Comparison of ENCODE assay signal across 21 mouse cellular contexts in the genomic region with DNA sequence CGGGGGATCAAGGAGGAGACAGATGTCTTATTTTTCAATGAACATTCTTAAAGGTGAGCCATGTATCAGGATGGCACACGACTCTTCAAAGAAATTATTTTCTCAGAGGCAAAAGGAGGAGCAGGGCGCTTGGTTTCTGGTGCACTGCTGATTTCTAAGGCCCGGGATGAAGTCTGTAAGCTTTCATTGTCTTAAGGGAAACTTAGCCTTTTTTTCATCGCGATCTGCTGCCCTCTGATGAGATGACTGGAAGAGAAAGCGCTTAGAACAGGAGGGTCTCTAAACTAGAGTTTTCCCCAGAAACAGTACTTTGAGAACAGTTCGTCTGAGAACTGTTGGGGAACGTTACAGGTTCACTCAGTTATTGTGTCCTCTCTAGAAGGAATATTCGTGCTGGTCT. TPM values are rescaled to one million over a fixed set of nuclear protein-coding genes. Genes with fewer than 3 reads are reported as not detected.
DNase-seq lines count a peak whose midpoint lies in the region; ATAC-seq and TF ChIP-seq lines count a peak whose summit lies in the region.
"Had no signal": no experiment of that assay in that cellular context is flagged by ENCODE, and none has a peak within 500 bp of the region (broad histone marks: within the 10 kb centered on the region; RNA-seq: fewer than 3 reads in every experiment).

No protein-coding gene starts in this region.

- DNase-seq in hindbrain, embryonic 10.5 days (ENCODE audit: low spot score), result no peak
- DNase-seq in midbrain, embryonic 10.5 days (ENCODE audit: low spot score), result no peak
- DNase-seq in midbrain, postnatal 0 days (ENCODE audit: low spot score), result no peak
- DNase-seq in left cerebral cortex, postnatal 36 days (ENCODE audit: low spot score in 2 of 2), result no peak
- DNase-seq in liver, result no peak
- DNase-seq: cerebellum, postnatal 10 days; gastrocnemius, postnatal 36 days; liver, embryonic 13.5 days; spleen, adult 18-20 months; thymus, adult 2 months had no signal

- TF ChIP-seq CTCF in midbrain, postnatal 0 days (IDR thresholded peaks at IDR 0.05), result no peak

- no peaks in the 10 kb centered on the region for H3K9me3 ChIP-seq in hindbrain, embryonic 13.5 days
- no peaks in the 10 kb centered on the region for H3K9me3 ChIP-seq in hindbrain, embryonic 10.5 days
- H3K9me3 ChIP-seq in midbrain, embryonic 10.5 days (replicated peaks), result no peaks in the 10 kb centered on the region
- no peaks in the 10 kb centered on the region for H3K9me3 ChIP-seq in midbrain, postnatal 0 days (ENCODE audit: low read length)
- no peaks in the 10 kb centered on the region for H3K9me3 ChIP-seq in midbrain, embryonic 12.5 days
- H3K9me3 ChIP-seq in stomach, embryonic 15.5 days, result no peaks in the 10 kb centered on the region
- H3K9me3 ChIP-seq: G1E; heart, embryonic 12.5 days; liver, embryonic 13.5 days had no signal

- WGBS in hindbrain, embryonic 13.5 days, result 2% methylated on average over 10 of the region's 10 CpGs
- WGBS in hindbrain, embryonic 10.5 days, result 2% methylated on average over 10 of the region's 10 CpGs
- WGBS in midbrain, embryonic 10.5 days, result 1% methylated on average over 10 of the region's 10 CpGs
- WGBS in midbrain, postnatal 0 days, result 2% methylated on average over 10 of the region's 10 CpGs
- 2% methylated on average over 10 of the region's 10 CpGs for WGBS in midbrain, embryonic 12.5 days
- 13% methylated on average over 10 of the region's 10 CpGs for WGBS in stomach, embryonic 15.5 days

- H3K27ac ChIP-seq in hindbrain, embryonic 13.5 days, result no peak overlapping the region
- H3K27ac ChIP-seq in hindbrain, embryonic 10.5 days, result no peak overlapping the region
- H3K27ac ChIP-seq in midbrain, embryonic 10.5 days (replicated peaks), result peak overlapping the region; percentile 61; the same call in 1 of the 2 replicates
- H3K27ac ChIP-seq in midbrain, postnatal 0 days (ENCODE audit: low read depth, low read length), result no peak overlapping the region
- no peak overlapping the region for H3K27ac ChIP-seq in midbrain, embryonic 12.5 days (replicated peaks)
- H3K27ac ChIP-seq in stomach, embryonic 15.5 days, result no peak overlapping the region
- H3K27ac ChIP-seq: liver, embryonic 13.5 days had no signal

- no peaks in the 10 kb centered on the region for H3K36me3 ChIP-seq in hindbrain, embryonic 13.5 days
- H3K36me3 ChIP-seq in hindbrain, embryonic 10.5 days, result no peaks in the 10 kb centered on the region
- H3K36me3 ChIP-seq in midbrain, embryonic 10.5 days, result no peaks in the 10 kb centered on the region
- no peaks in the 10 kb centered on the region for H3K36me3 ChIP-seq in midbrain, postnatal 0 days (ENCODE audit: insufficient read depth, low read length)
- no peaks in the 10 kb centered on the region for H3K36me3 ChIP-seq in midbrain, embryonic 12.5 days
- no peaks in the 10 kb centered on the region for H3K36me3 ChIP-seq in stomach, embryonic 15.5 days
- H3K36me3 ChIP-seq: G1E; heart, embryonic 12.5 days; liver, embryonic 13.5 days had no signal

- H3K27me3 ChIP-seq in hindbrain, embryonic 13.5 days, result peaks cover 99% of the 10 kb centered on the region
- H3K27me3 ChIP-seq in hindbrain, embryonic 10.5 days (ENCODE audit: insufficient read depth, poor library complexity, severe bottlenecking), result peaks cover 100% of the 10 kb centered on the region
- H3K27me3 ChIP-seq in midbrain, embryonic 10.5 days (ENCODE audit: low read depth, poor library complexity, severe bottlenecking), result peaks cover 100% of the 10 kb centered on the region
- H3K27me3 ChIP-seq in midbrain, postnatal 0 days (ENCODE audit: insufficient read depth, low read length), result peaks cover 82% of the 10 kb centered on the region
- peaks cover 85% of the 10 kb centered on the region for H3K27me3 ChIP-seq in midbrain, embryonic 12.5 days
- H3K27me3 ChIP-seq in stomach, embryonic 15.5 days (replicated peaks), result peaks cover 74% of the 10 kb centered on the region

- no peak for ATAC-seq in hindbrain, embryonic 13.5 days (ENCODE audit: low FRiP score)
- no peak for ATAC-seq in midbrain, postnatal 0 days (ENCODE audit: low FRiP score)
- no peak for ATAC-seq in midbrain, embryonic 12.5 days (ENCODE audit: low FRiP score, low read depth)
- no peak for ATAC-seq in stomach, embryonic 15.5 days (ENCODE audit: insufficient read depth, low FRiP score, low read depth)

- no peak overlapping the region; the same call in 1 of the 2 replicates for H3K4me3 ChIP-seq in hindbrain, embryonic 13.5 days
- no peak overlapping the region for H3K4me3 ChIP-seq in hindbrain, embryonic 10.5 days
- peak overlapping the region; percentile 59 for H3K4me3 ChIP-seq in midbrain, embryonic 10.5 days
- no peak overlapping the region for H3K4me3 ChIP-seq in midbrain, postnatal 0 days (ENCODE audit: low read depth, low read length)
- H3K4me3 ChIP-seq in midbrain, embryonic 12.5 days, result 0 out of 2 replicates have a peak overlapping the region, but pooled peaks have one; percentile 49
- peak overlapping the region; percentile 48; the same call in 1 of the 2 replicates for H3K4me3 ChIP-seq in stomach, embryonic 15.5 days (replicated peaks)

- H3K4me2 ChIP-seq in hindbrain, embryonic 13.5 days, result peak overlapping the region; percentile 67; the same call in 1 of the 2 replicates
- no peak overlapping the region for H3K4me2 ChIP-seq in midbrain, postnatal 0 days (ENCODE audit: low read depth, low read length, poor library complexity, severe bottlenecking)
- H3K4me2 ChIP-seq in midbrain, embryonic 12.5 days (replicated peaks), result peak overlapping the region; percentile 86; the same call in 1 of the 2 replicates
- H3K4me2 ChIP-seq in stomach, embryonic 15.5 days, result 0 out of 2 replicates have a peak overlapping the region, but pooled peaks have one; percentile 83

- peaks cover 18% of the 10 kb centered on the region for H3K4me1 ChIP-seq in hindbrain, embryonic 13.5 days (replicated peaks)
- peaks cover 29% of the 10 kb centered on the region for H3K4me1 ChIP-seq in hindbrain, embryonic 10.5 days (replicated peaks)
- peaks cover 35% of the 10 kb centered on the region for H3K4me1 ChIP-seq in midbrain, embryonic 10.5 days
- 0 out of 2 replicates have a peak, but pooled peaks cover 6% of the 10 kb centered on the region for H3K4me1 ChIP-seq in midbrain, postnatal 0 days (ENCODE audit: insufficient read depth, low read length)
- H3K4me1 ChIP-seq in midbrain, embryonic 12.5 days, result peaks cover 21% of the 10 kb centered on the region
- H3K4me1 ChIP-seq in stomach, embryonic 15.5 days, result peaks cover 16% of the 10 kb centered on the region; the same call in 1 of the 2 replicates

- H3K9ac ChIP-seq in hindbrain, embryonic 13.5 days, result no peak overlapping the region
- H3K9ac ChIP-seq in midbrain, postnatal 0 days (replicated peaks; ENCODE audit: low read length, poor library complexity, severe bottlenecking), result no peak overlapping the region
- H3K9ac ChIP-seq in midbrain, embryonic 12.5 days (replicated peaks), result no peak overlapping the region
- H3K9ac ChIP-seq in stomach, embryonic 15.5 days, result no peak overlapping the region
- H3K9ac ChIP-seq: liver, embryonic 13.5 days had no signal

- intact Hi-C loops in left cerebral cortex, postnatal 36 days (cut with DNase I), result loop anchor here (10.0 kb wide), 1 partner anchor 511 kb away; no protein-coding TSS in a partner anchor

RNA-seq across cellular contexts. Expression of a gene that starts 1.0 kb away (rescaled TPM):
- 0.10 and 0.13 TPM in 2 replicates for polyA plus RNA-seq in hindbrain, embryonic 13.5 days (2015; fragmentation: Nextera tagmentation; extraction: Ambion mirVana)
- 0.82 and 0.90 TPM in 2 replicates for polyA plus RNA-seq in hindbrain, embryonic 10.5 days (2016; fragmentation: Nextera tagmentation; extraction: Ambion mirVana)
- polyA plus RNA-seq in midbrain, embryonic 10.5 days (2016; fragmentation: Nextera tagmentation; extraction: Ambion mirVana), result 6.5 and 10.5 TPM in 2 replicates
- 1.6 and 2.5 TPM in 2 replicates for total RNA-seq in midbrain, postnatal 0 days (2014; rRNA removed)
- polyA plus RNA-seq in midbrain, postnatal 0 days (2015; fragmentation: Nextera tagmentation; extraction: Ambion mirVana), result 0.96 and 2.1 TPM in 2 replicates
- 5.1 and 6.0 TPM in 2 replicates for polyA plus RNA-seq in midbrain, embryonic 12.5 days (2016; fragmentation: Nextera tagmentation; extraction: Ambion mirVana)
- polyA plus RNA-seq in stomach, embryonic 15.5 days (2015; fragmentation: Nextera tagmentation; extraction: Ambion mirVana), result 0.23 and 0.61 TPM in 2 replicates
- total RNA-seq in left cerebral cortex, postnatal 36 days (2021), result under 1 TPM in 1 of 2 experiments, not detected in 1; 0.70 TPM
- total RNA-seq: adrenal gland, postnatal 14 days; megakaryocyte-erythroid progenitor cell, adult 5-6 weeks; neutrophil, adult 5-6 weeks had no signal
- polyA plus RNA-seq: C2C12; frontal cortex, adult 2 months; G1E; heart, embryonic 12.5 days; liver, embryonic 13.5 days; lung, postnatal 0 days; thymus, adult 2 months had no signal

Comparison
In these comparisons a context has a peak if more than half of its experiments do, and no peak if none do; other contexts are left out.
1. H3K4me3 ChIP-seq: peak in midbrain, embryonic 10.5 days (single experiment), midbrain, embryonic 12.5 days (single experiment) and stomach, embryonic 15.5 days (single experiment); none in hindbrain, embryonic 13.5 days (single experiment), hindbrain, embryonic 10.5 days (single experiment) and midbrain, postnatal 0 days (single experiment).